Mouse (Mus musculus) C2C12 (cell line): ENCODE data around the gene Slc22a5.

Experiments
- CTCF ChIP-seq: IDR thresholded peaks from one replicate; pipeline ENCODE4 v1.5.1; 2011; ENCODE audit not compliant: control insufficient read depth, insufficient read depth, insufficient read length
- MAX ChIP-seq: IDR thresholded peaks from one replicate; pipeline ENCODE4 v1.6.1; 2011; ENCODE audit warnings: mild to moderate bottlenecking, control low read depth
- MYOG ChIP-seq: IDR thresholded peaks from one replicate; pipeline ENCODE4 v1.6.1; 2011; ENCODE audit not compliant: control insufficient read depth, insufficient read length; ENCODE audit errors: extremely low read depth
- USF1 ChIP-seq: IDR thresholded peaks from one replicate; pipeline ENCODE4 v1.6.1; 2011; ENCODE audit warnings: low read depth, mild to moderate bottlenecking, control low read depth, moderate library complexity

DNA sequence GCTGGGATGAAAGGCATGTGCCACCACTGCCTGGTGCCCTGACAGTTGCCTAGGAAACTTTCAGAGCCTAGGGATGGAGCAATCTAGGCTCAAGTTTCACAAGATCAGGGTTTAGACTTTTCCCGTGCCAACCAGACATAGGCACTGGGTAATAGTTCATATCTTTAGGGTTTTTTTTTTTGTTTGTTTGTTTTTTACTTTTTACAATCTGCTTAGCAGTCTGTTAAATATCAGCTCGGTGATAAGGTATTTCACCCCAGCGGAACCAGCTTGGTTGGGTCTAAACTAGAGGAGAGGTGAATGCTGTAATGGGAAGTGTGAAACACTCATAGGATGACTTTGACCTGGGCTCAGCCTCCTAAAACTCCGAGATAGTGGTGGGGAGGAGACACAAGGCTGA lies 19.6 kb upstream of the Slc22a5 start:
- no peak for TF ChIP-seq CTCF
- TF ChIP-seq MAX = no peak
- no peak for TF ChIP-seq MYOG
- no peak for TF ChIP-seq USF1
